ENCODE assay signal across 17 mouse cellular contexts in genomic region chr11:26513683-26514082, GRCm38 (mm10).
A peak's percentile ranks its signal among the peaks of the same experiment; 100 is the strongest.
DNase-seq lines count a peak whose midpoint lies in the region; ATAC-seq and TF ChIP-seq lines count a peak whose summit lies in the region.
"Had no signal": no experiment of that assay in that cellular context is flagged by ENCODE, and none has a peak within 500 bp of the region (broad histone marks: within the 10 kb centered on the region; RNA-seq: fewer than 3 reads in every experiment).

No protein-coding gene starts in this region.

- no peak overlapping the region for H3K4me2 ChIP-seq in liver, embryonic 14.5 days (ENCODE audit: low read depth)
- no peak overlapping the region for H3K4me2 ChIP-seq in liver, embryonic 12.5 days
- no peak overlapping the region for H3K4me2 ChIP-seq in CH12.LX (ENCODE audit: insufficient read depth, low read depth, poor library complexity, severe bottlenecking)
- H3K4me2 ChIP-seq: hindbrain, embryonic 15.5 days had no signal

- TF ChIP-seq RAD21 in CH12.LX (IDR thresholded peaks at IDR 0.05; ENCODE audit: low read depth, low read length) = peak; percentile 5
- peak; percentile 12 for TF ChIP-seq RAD21 in MEL (IDR thresholded peaks at IDR 0.05; ENCODE audit: low read depth, low read length)

- no peak for ATAC-seq in liver, embryonic 14.5 days (ENCODE audit: insufficient read depth)
- ATAC-seq in liver, embryonic 12.5 days = no peak
- no peak for ATAC-seq in CD4-positive, CD25-positive, alpha-beta regulatory T cell, adult 4 months

- H3K4me3 ChIP-seq in heart, adult 2 months = no peak overlapping the region
- H3K4me3 ChIP-seq in liver, embryonic 14.5 days (ENCODE audit: insufficient read depth in 1 of 2, low read depth in 2 of 2, low read length in 2 of 2) = no peak overlapping the region
- H3K4me3 ChIP-seq in liver, embryonic 12.5 days = no peak overlapping the region
- H3K4me3 ChIP-seq in CH12.LX (replicated peaks in 1 of 3; ENCODE audit: low read depth in 2 of 3, low read length in 2 of 3, poor library complexity in 1 of 3) (no peak overlapping the region), MEL (ENCODE audit: control insufficient read depth in 1 of 2, insufficient read depth in 1 of 2, low read depth in 2 of 2, low read length in 2 of 2) (no peak overlapping the region)
- no peak overlapping the region for H3K4me3 ChIP-seq in thymus, adult 2 months (ENCODE audit: control insufficient read depth, insufficient read depth, low read length)
- H3K4me3 ChIP-seq: forebrain, embryonic 10.5 days; hindbrain, embryonic 15.5 days had no signal

- H3K27me3 ChIP-seq in heart, adult 2 months (ENCODE audit: control insufficient read depth, insufficient read depth, low read length) = no peaks in the 10 kb centered on the region
- H3K27me3 ChIP-seq in liver, embryonic 14.5 days (ENCODE audit: control insufficient read depth, insufficient read depth, low read length) = no peaks in the 10 kb centered on the region
- H3K27me3 ChIP-seq in liver, embryonic 12.5 days (replicated peaks) = no peaks in the 10 kb centered on the region
- H3K27me3 ChIP-seq in CH12.LX (replicated peaks) (no peaks in the 10 kb centered on the region), MEL (ENCODE audit: control insufficient read depth in 1 of 2, insufficient read depth in 2 of 2, low read length in 2 of 2) (no peaks in the 10 kb centered on the region)
- no peaks in the 10 kb centered on the region for H3K27me3 ChIP-seq in thymus, adult 2 months (ENCODE audit: control insufficient read depth, insufficient read depth, low read length)
- H3K27me3 ChIP-seq: hindbrain, embryonic 15.5 days had no signal

- no peak overlapping the region for H3K9ac ChIP-seq in heart, adult 2 months (ENCODE audit: low read depth, low read length)
- no peak overlapping the region for H3K9ac ChIP-seq in liver, embryonic 14.5 days (replicated peaks)
- no peak overlapping the region for H3K9ac ChIP-seq in liver, embryonic 12.5 days
- H3K9ac ChIP-seq in CH12.LX (ENCODE audit: insufficient read depth, low read depth) = no peak overlapping the region
- no peak overlapping the region for H3K9ac ChIP-seq in MEL (ENCODE audit: control insufficient read depth, low read depth, low read length, poor library complexity, severe bottlenecking)
- H3K9ac ChIP-seq: hindbrain, embryonic 15.5 days had no signal

- TF ChIP-seq CTCF in heart, adult 2 months (IDR thresholded peaks at IDR 0.05) = peak; percentile 12; the same call in 1 of the 2 replicates
- 0 out of 2 replicates have a peak, but pooled peaks have one; percentile 9 for TF ChIP-seq CTCF in liver, embryonic 14.5 days (IDR thresholded peaks at IDR 0.05; ENCODE audit: low read depth)
- peak in 1 of 2 experiments; percentile 27; a peak in 2 of 4 replicates for TF ChIP-seq CTCF in CH12.LX (conservative IDR thresholded peaks at IDR 0.05 in 1 of 2, IDR thresholded peaks at IDR 0.05 in 1 of 2; ENCODE audit: low read depth in 2 of 2, low read length in 2 of 2)
- peak in 1 of 3 experiments; percentile 16; a peak in 2 of 6 replicates for TF ChIP-seq CTCF in MEL (IDR thresholded peaks at IDR 0.05 in 2 of 3, conservative IDR thresholded peaks at IDR 0.05 in 1 of 3; ENCODE audit: control insufficient read depth in 1 of 3, insufficient read depth in 1 of 3, low read depth in 2 of 3, low read length in 3 of 3, poor library complexity in 1 of 3, severe bottlenecking in 1 of 3)
- TF ChIP-seq CTCF in thymus, adult 2 months (IDR thresholded peaks at IDR 0.05; ENCODE audit: borderline replicate concordance, control insufficient read depth, extremely low read depth, insufficient read depth, low read length, poor library complexity) = no peak

- no peaks in the 10 kb centered on the region for H3K9me3 ChIP-seq in liver, embryonic 14.5 days (ENCODE audit: control insufficient read depth, low read length)
- H3K9me3 ChIP-seq in liver, embryonic 12.5 days (replicated peaks) = no peaks in the 10 kb centered on the region
- H3K9me3 ChIP-seq in CH12.LX (replicated peaks; ENCODE audit: low read length) (peaks cover 3% of the 10 kb centered on the region), MEL (replicated peaks; ENCODE audit: insufficient read depth, low read length) (no peaks in the 10 kb centered on the region)
- H3K9me3 ChIP-seq: hindbrain, embryonic 15.5 days had no signal

- in situ Hi-C loops in CH12.LX (cut with MboI; ENCODE audit: low pct_ligation_motif_present, low pct_unique_long_range_greater_than_20kb, low sequenced_read_pairs) = no loop called here

- H3K79me2 ChIP-seq in heart, adult 2 months (replicated peaks; ENCODE audit: control insufficient read depth, insufficient read depth, low read length) = no peaks in the 10 kb centered on the region
- H3K79me2 ChIP-seq in CH12.LX (replicated peaks; ENCODE audit: control insufficient read depth, extremely low read depth, insufficient read depth, poor library complexity, severe bottlenecking) = no peaks in the 10 kb centered on the region
- no peaks in the 10 kb centered on the region for H3K79me2 ChIP-seq in MEL (ENCODE audit: control insufficient read depth, insufficient read depth, low read length, poor library complexity)

- dilution Hi-C loops in CH12.LX (cut with MboI; ENCODE audit: extremely low pct_ligation_motif_present, extremely low pct_unique_long_range_greater_than_20kb, low sequenced_read_pairs) = no loop called here

- H3K27ac ChIP-seq in heart, adult 2 months = no peak overlapping the region
- no peak overlapping the region for H3K27ac ChIP-seq in liver, embryonic 14.5 days
- H3K27ac ChIP-seq in liver, embryonic 12.5 days = no peak overlapping the region
- H3K27ac ChIP-seq in CH12.LX (ENCODE audit: insufficient read depth, low read depth) (no peak overlapping the region), MEL (ENCODE audit: control insufficient read depth, low read depth, low read length) (no peak overlapping the region)
- no peak overlapping the region for H3K27ac ChIP-seq in thymus, adult 2 months (ENCODE audit: control insufficient read depth, insufficient read depth, low read length)
- H3K27ac ChIP-seq: forebrain, embryonic 10.5 days; hindbrain, embryonic 15.5 days had no signal

- intact Hi-C loops in heart, adult 2 months (cut with DNase I) = no loop called here
- intact Hi-C loops in heart, postnatal 10 days (cut with DNase I) = no loop called here

- no peaks in the 10 kb centered on the region for H3K4me1 ChIP-seq in heart, adult 2 months (ENCODE audit: control insufficient read depth, insufficient read depth, low read length)
- H3K4me1 ChIP-seq in liver, embryonic 14.5 days (replicated peaks; ENCODE audit: control insufficient read depth in 2 of 2, insufficient read depth in 2 of 2, low read length in 1 of 2) = no peaks in the 10 kb centered on the region
- H3K4me1 ChIP-seq in liver, embryonic 12.5 days = no peaks in the 10 kb centered on the region
- H3K4me1 ChIP-seq in CH12.LX (ENCODE audit: control insufficient read depth in 1 of 2, insufficient read depth in 2 of 2) = no peaks in the 10 kb centered on the region
- H3K4me1 ChIP-seq in MEL (ENCODE audit: control insufficient read depth in 1 of 2, insufficient read depth in 2 of 2, low read length in 2 of 2) = no peaks in the 10 kb centered on the region
- no peaks in the 10 kb centered on the region for H3K4me1 ChIP-seq in thymus, adult 2 months (replicated peaks; ENCODE audit: control insufficient read depth, insufficient read depth, low read length)
- H3K4me1 ChIP-seq: forebrain, embryonic 10.5 days; hindbrain, embryonic 15.5 days had no signal

- no peak for TF ChIP-seq EP300 in heart, adult 2 months (IDR thresholded peaks at IDR 0.05; ENCODE audit: insufficient read depth, low read depth, low read length)
- TF ChIP-seq EP300 in liver, embryonic 14.5 days (IDR thresholded peaks at IDR 0.05; ENCODE audit: low read depth) = no peak
- no peak for TF ChIP-seq EP300 in CH12.LX (IDR thresholded peaks at IDR 0.05; ENCODE audit: low read length)
- no peak for TF ChIP-seq EP300 in MEL (IDR thresholded peaks at IDR 0.05; ENCODE audit: low read depth in 1 of 2, low read length in 2 of 2)

- DNase-seq in heart, adult 2 months = no peak
- DNase-seq in heart, postnatal 10 days = no peak
- no peak for DNase-seq in liver, embryonic 14.5 days (ENCODE audit: low read depth in 3 of 3, low spot score in 3 of 3)
- no peak for DNase-seq in CH12.LX (ENCODE audit: extremely low read depth)
- no peak for DNase-seq in MEL (ENCODE audit: low read depth, low spot score)
- no peak for DNase-seq in thymus, adult 2 months
- DNase-seq: cerebellum, adult 11-12 months; heart, adult 18-20 months; heart, postnatal 14 days; kidney, adult 8-10 months; lung, postnatal 10 days; right cerebral cortex, postnatal 14 days; thymus, adult 18-20 months had no signal

- no peaks in the 10 kb centered on the region for H3K36me3 ChIP-seq in heart, adult 2 months (ENCODE audit: control insufficient read depth, insufficient read depth, low read length)
- H3K36me3 ChIP-seq in liver, embryonic 14.5 days (replicated peaks; ENCODE audit: control insufficient read depth, insufficient read depth, low read depth) = no peaks in the 10 kb centered on the region
- H3K36me3 ChIP-seq in liver, embryonic 12.5 days = peaks cover 10% of the 10 kb centered on the region
- H3K36me3 ChIP-seq in CH12.LX (replicated peaks in 1 of 2; ENCODE audit: control insufficient read depth in 1 of 2, insufficient read depth in 1 of 2, low read length in 1 of 2) (peaks cover 6 to 49% of the 10 kb centered on the region in 2 experiments), MEL (ENCODE audit: control insufficient read depth in 1 of 2, insufficient read depth in 2 of 2, low read length in 2 of 2) (0 out of 4 replicates have a peak, but pooled peaks cover 0 to 2% of the 10 kb centered on the region in 2 experiments)
- no peaks in the 10 kb centered on the region for H3K36me3 ChIP-seq in thymus, adult 2 months (ENCODE audit: control insufficient read depth, insufficient read depth, low read length)
- H3K36me3 ChIP-seq: hindbrain, embryonic 15.5 days had no signal

- TF ChIP-seq POLR2A in heart, adult 2 months (IDR thresholded peaks at IDR 0.05; ENCODE audit: insufficient read depth, low read depth, low read length) = no peak
- TF ChIP-seq POLR2A in CH12.LX (IDR thresholded peaks at IDR 0.05; ENCODE audit: low read depth, low read length) (no peak), MEL (IDR thresholded peaks at IDR 0.05; ENCODE audit: control insufficient read depth in 1 of 2, insufficient read depth in 1 of 2, low read depth in 1 of 2, low read length in 2 of 2, poor library complexity in 1 of 2) (no peak)
- no peak for TF ChIP-seq POLR2A in thymus, adult 2 months (IDR thresholded peaks at IDR 0.05; ENCODE audit: control insufficient read depth, extremely low read depth, insufficient read depth, low read length, poor library complexity)

TF ChIP-seq in CH12.LX, 34 proteins besides CTCF, POLR2A, EP300 and RAD21 (continues in another document):
- TF ChIP-seq BHLHE40 (IDR thresholded peaks at IDR 0.05; ENCODE audit: low read depth, low read length) = no peak
- no peak for TF ChIP-seq ELF1 (IDR thresholded peaks at IDR 0.05; ENCODE audit: low read depth, low read length)
- no peak for TF ChIP-seq ZNF384 (IDR thresholded peaks at IDR 0.05; ENCODE audit: low read depth, low read length)

TF ChIP-seq in MEL, 35 proteins besides CTCF, POLR2A, EP300 and RAD21 (continues in another document):
- TF ChIP-seq JUND (IDR thresholded peaks at IDR 0.05; ENCODE audit: low read depth, low read length) (no peak), BHLHE40 (IDR thresholded peaks at IDR 0.05; ENCODE audit: borderline replicate concordance, low read depth, low read length) (no peak), UBTF (IDR thresholded peaks at IDR 0.05; ENCODE audit: borderline replicate concordance, insufficient read depth, low read depth, low read length) (no peak)
